Mouse (Mus musculus): Measurements from ENCODE around the gene Gm20479.

- TF ChIP-seq TCF12 (IDR thresholded peaks at IDR 0.05; ENCODE audit: insufficient read depth, poor library complexity, severe bottlenecking) = no peak
- TF ChIP-seq USF1 (IDR thresholded peaks at IDR 0.05; ENCODE audit: low read depth) = no peak
These were observed 21.2 kb upstream of the Gm20479 start for GRCm38 (mm10) chr7:27378431-27378830.

Measured in myocyte (in vitro differentiated cells).